Mouse (Mus musculus) cortical plate, adult 2 months (tissue): ENCODE measurements at regions not wholly inside any gene's neighbourhood (a gene's known extent, or its start where the extent isn't known, plus 50 kb on each side); places are given as distances from the start of the nearest gene placed in this dataset.

ENCODE experiments used
- CTCF ChIP-seq: fragments of 200-500 bp; IDR thresholded peaks from 2 replicates; pipeline ENCODE4 v1.5.1; 2011; ENCODE audit warnings: mild to moderate bottlenecking, control low read depth, low read length; ENCODE audit not compliant: insufficient read depth; ENCODE audit errors: extremely low read depth
- POLR2A ChIP-seq: fragments of 200-500 bp; IDR thresholded peaks from 2 replicates; pipeline ENCODE4 v1.6.1; 2011; ENCODE audit warnings: mild to moderate bottlenecking, low read length, control low read depth; ENCODE audit not compliant: insufficient read depth; ENCODE audit errors: extremely low read depth

- no peak for TF ChIP-seq CTCF
- no peak for TF ChIP-seq POLR2A
Measured at GRCm38 (mm10) chr5:4417761-4418160, 225.6 kb downstream of the Mterf1b start.
